Mouse (Mus musculus): ENCODE measurements around the gene Reep6. TPM values are rescaled to one million over a fixed set of nuclear protein-coding genes. Genes with fewer than 3 reads are reported as not detected.

The Reep6 gene
- polyA plus RNA-seq, 1 experiment from 2014 or later, result 7.3 TPM

DNA sequence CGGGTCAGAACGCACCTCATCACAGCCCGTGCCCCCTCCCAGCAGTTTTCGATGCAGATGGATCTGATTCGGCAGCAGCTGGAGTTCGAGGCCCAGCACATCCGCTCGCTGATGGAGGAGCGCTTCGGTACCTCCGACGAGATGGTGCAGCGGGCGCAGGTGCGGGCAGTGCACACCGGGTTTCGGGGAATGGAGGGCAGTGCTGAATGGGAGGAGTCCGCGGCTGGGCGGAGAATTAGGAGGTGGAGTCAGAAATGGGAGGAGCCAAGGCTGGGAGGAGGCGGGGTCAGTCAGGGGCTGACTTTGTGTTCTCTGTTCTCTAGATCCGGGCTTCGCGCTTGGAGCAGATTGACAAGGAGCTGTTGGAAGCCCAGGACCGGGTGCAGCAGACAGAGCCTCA, 24.9 kb upstream of the Reep6 start:
- no peak overlapping the region for H3K27ac ChIP-seq (ENCODE audit: low read depth, low read length)
- no peaks in the 10 kb centered on the region for H3K9me3 ChIP-seq (replicated peaks; ENCODE audit: control insufficient read depth, low read length)
- peak overlapping the region; percentile 30; the same call in 1 of the 2 replicates for H3K4me2 ChIP-seq
- ATAC-seq (replicated peaks; ENCODE audit: insufficient number of reproducible peaks, low FRiP score, low TSS enrichment), result no peak; the same call in 1 of the 2 replicates
- H3K4me1 ChIP-seq (ENCODE audit: control insufficient read depth, insufficient read depth, low read length), result peaks cover 6% of the 10 kb centered on the region; the same call in 1 of the 2 replicates
- WGBS (ENCODE audit: insufficient replicate concordance), result 6% methylated on average over 25 of the region's 25 CpGs
- peaks cover 71% of the 10 kb centered on the region for H3K27me3 ChIP-seq (ENCODE audit: control insufficient read depth, insufficient read depth, low read length)
- H3K4me3 ChIP-seq (ENCODE audit: low read depth, low read length), result peak overlapping the region; percentile 2; the same call in 1 of the 2 replicates
- H3K9ac ChIP-seq (ENCODE audit: low read depth, low read length), result no peak overlapping the region
- no peaks in the 10 kb centered on the region for H3K36me3 ChIP-seq (ENCODE audit: control insufficient read depth, insufficient read depth, low read length)

DNA sequence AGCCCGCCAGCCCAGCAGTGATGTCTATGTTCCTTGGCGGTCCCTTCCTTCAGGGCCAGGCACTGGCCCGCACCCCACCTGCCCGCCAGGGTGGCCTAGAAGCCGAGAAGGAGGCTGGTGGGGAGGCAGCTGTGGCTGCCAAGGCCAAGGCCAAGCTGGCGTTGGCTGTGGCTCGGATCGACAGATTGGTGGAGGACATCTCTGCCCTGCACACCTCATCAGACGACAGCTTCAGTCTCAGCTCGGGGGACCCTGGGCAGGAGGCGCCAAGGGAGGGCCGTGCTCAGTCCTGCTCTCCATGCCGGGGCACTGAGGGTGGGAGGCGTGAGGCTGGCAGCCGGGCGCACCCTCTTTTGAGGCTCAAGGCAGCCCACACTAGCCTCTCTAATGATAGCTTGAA, 18.2 kb upstream of the Reep6 start:
- peaks cover 32% of the 10 kb centered on the region for H3K4me1 ChIP-seq (ENCODE audit: control insufficient read depth, insufficient read depth, low read length)
- no peak overlapping the region for H3K4me2 ChIP-seq
- 65% methylated on average over 16 of the region's 16 CpGs for WGBS (ENCODE audit: insufficient replicate concordance)
- H3K4me3 ChIP-seq (ENCODE audit: low read depth, low read length), result no peak overlapping the region
- no peak for ATAC-seq (replicated peaks; ENCODE audit: insufficient number of reproducible peaks, low FRiP score, low TSS enrichment)
- H3K27me3 ChIP-seq (ENCODE audit: control insufficient read depth, insufficient read depth, low read length), result peaks cover 90% of the 10 kb centered on the region
- H3K27ac ChIP-seq (ENCODE audit: low read depth, low read length), result no peak overlapping the region
- no peaks in the 10 kb centered on the region for H3K9me3 ChIP-seq (replicated peaks; ENCODE audit: control insufficient read depth, low read length)
- H3K36me3 ChIP-seq (ENCODE audit: control insufficient read depth, insufficient read depth, low read length), result no peaks in the 10 kb centered on the region
- no peak overlapping the region for H3K9ac ChIP-seq (ENCODE audit: low read depth, low read length)

- H3K9ac ChIP-seq (ENCODE audit: low read depth, low read length), result no peak overlapping the region
- no peak for ATAC-seq (replicated peaks; ENCODE audit: insufficient number of reproducible peaks, low FRiP score, low TSS enrichment)
These were observed 16.9 kb upstream of the Reep6 start for GRCm38 (mm10) chr10:80312586-80313504.

GRCm38 (mm10) chr10:80313627-80314201, 16.0 kb upstream of the Reep6 start:
- no peaks in the 10 kb centered on the region for H3K9me3 ChIP-seq (replicated peaks; ENCODE audit: control insufficient read depth, low read length)
- H3K4me3 ChIP-seq (ENCODE audit: low read depth, low read length), result no peak overlapping the region
- H3K27ac ChIP-seq (ENCODE audit: low read depth, low read length), result no peak overlapping the region
- ATAC-seq (replicated peaks; ENCODE audit: insufficient number of reproducible peaks, low FRiP score, low TSS enrichment), result no peak
- peaks cover 90% of the 10 kb centered on the region for H3K27me3 ChIP-seq (ENCODE audit: control insufficient read depth, insufficient read depth, low read length)
- H3K4me2 ChIP-seq, result no peak overlapping the region
- WGBS (ENCODE audit: insufficient replicate concordance), result 37% methylated on average over 20 of the region's 20 CpGs
- H3K4me1 ChIP-seq (ENCODE audit: control insufficient read depth, insufficient read depth, low read length), result peaks cover 43% of the 10 kb centered on the region
- peaks cover 3% of the 10 kb centered on the region; the same call in 1 of the 2 replicates for H3K36me3 ChIP-seq (ENCODE audit: control insufficient read depth, insufficient read depth, low read length)
- H3K9ac ChIP-seq (ENCODE audit: low read depth, low read length), result 0 out of 2 replicates have a peak overlapping the region, but pooled peaks have one; percentile 0

More at GRCm38 (mm10) chr10:80312586-80313504, 16.9 kb upstream of the Reep6 start:
- Histone ChIP-seq H3K4me3 (ENCODE audit: low read depth, low read length) (no peak overlapping the region), H3K27me3 (ENCODE audit: control insufficient read depth, insufficient read depth, low read length) (peaks cover 90% of the 10 kb centered on the region), H3K4me1 (ENCODE audit: control insufficient read depth, insufficient read depth, low read length) (peaks cover 43% of the 10 kb centered on the region), H3K27ac (ENCODE audit: low read depth, low read length) (no peak overlapping the region), H3K36me3 (ENCODE audit: control insufficient read depth, insufficient read depth, low read length) (0 out of 2 replicates have a peak, but pooled peaks cover 3% of the 10 kb centered on the region), H3K4me2 (no peak overlapping the region), H3K9me3 (replicated peaks; ENCODE audit: control insufficient read depth, low read length) (no peaks in the 10 kb centered on the region)
- WGBS (ENCODE audit: insufficient replicate concordance), result 56% methylated on average over 54 of the region's 54 CpGs

DNA sequence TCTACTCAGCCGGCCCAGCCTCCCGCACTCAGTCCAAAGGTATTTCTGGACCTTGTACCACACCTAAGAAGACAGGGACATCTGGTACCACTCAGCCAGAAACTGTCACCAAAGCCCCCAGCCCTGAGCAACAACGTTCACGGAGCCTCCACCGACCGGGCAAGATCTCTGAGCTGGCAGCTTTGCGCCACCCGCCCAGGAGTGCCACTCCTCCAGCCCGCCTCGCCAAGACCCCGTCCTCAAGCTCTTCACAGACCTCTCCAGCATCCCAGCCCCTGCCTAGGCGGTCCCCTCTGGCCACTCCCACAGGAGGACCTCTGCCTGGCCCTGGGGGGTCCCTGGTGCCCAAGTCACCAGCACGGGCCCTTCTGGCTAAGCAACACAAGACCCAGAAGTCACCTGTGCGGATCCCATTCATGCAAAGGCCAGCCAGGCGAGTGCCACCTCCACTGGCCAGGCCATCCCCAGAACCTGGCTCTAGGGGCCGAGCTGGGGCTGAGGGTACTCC, 15.2 kb upstream of the Reep6 start:
- H3K4me3 ChIP-seq (ENCODE audit: low read depth, low read length), result no peak overlapping the region
- H3K9me3 ChIP-seq (replicated peaks; ENCODE audit: control insufficient read depth, low read length), result no peaks in the 10 kb centered on the region
- no peak overlapping the region for H3K9ac ChIP-seq (ENCODE audit: low read depth, low read length)
- H3K27me3 ChIP-seq (ENCODE audit: control insufficient read depth, insufficient read depth, low read length), result peaks cover 82% of the 10 kb centered on the region
- no peak overlapping the region for H3K4me2 ChIP-seq
- WGBS (ENCODE audit: insufficient replicate concordance), result 49% methylated on average over 15 of the region's 16 CpGs
- H3K27ac ChIP-seq (ENCODE audit: low read depth, low read length), result no peak overlapping the region
- H3K4me1 ChIP-seq (ENCODE audit: control insufficient read depth, insufficient read depth, low read length), result peaks cover 47% of the 10 kb centered on the region
- no peak for ATAC-seq (replicated peaks; ENCODE audit: insufficient number of reproducible peaks, low FRiP score, low TSS enrichment)
- peaks cover 5% of the 10 kb centered on the region; the same call in 1 of the 2 replicates for H3K36me3 ChIP-seq (ENCODE audit: control insufficient read depth, insufficient read depth, low read length)

DNA sequence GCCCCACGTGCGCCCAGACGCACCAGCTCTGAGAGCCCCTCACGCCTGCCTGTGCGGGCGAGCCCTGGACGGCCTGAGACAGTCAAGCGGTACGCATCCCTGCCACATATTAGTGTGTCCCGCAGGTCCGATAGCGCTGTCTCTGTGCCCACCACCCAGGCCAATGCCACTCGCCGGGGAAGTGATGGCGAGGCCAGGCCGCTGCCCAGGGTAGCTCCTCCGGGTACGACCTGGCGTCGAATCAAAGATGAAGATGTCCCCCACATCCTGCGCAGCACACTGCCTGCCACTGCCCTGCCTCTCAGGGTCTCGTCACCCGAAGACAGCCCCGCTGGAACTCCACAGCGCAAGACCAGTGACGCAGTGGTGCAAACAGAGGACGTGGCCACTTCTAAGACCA, 14.4 kb upstream of the Reep6 start:
- H3K27ac ChIP-seq (ENCODE audit: low read depth, low read length), result no peak overlapping the region
- peaks cover 5% of the 10 kb centered on the region; the same call in 1 of the 2 replicates for H3K36me3 ChIP-seq (ENCODE audit: control insufficient read depth, insufficient read depth, low read length)
- H3K4me2 ChIP-seq, result 0 out of 2 replicates have a peak overlapping the region, but pooled peaks have one; percentile 14
- peaks cover 77% of the 10 kb centered on the region for H3K27me3 ChIP-seq (ENCODE audit: control insufficient read depth, insufficient read depth, low read length)
- no peak overlapping the region for H3K4me3 ChIP-seq (ENCODE audit: low read depth, low read length)
- no peak overlapping the region for H3K9ac ChIP-seq (ENCODE audit: low read depth, low read length)
- no peaks in the 10 kb centered on the region for H3K9me3 ChIP-seq (replicated peaks; ENCODE audit: control insufficient read depth, low read length)
- no peak for ATAC-seq (replicated peaks; ENCODE audit: insufficient number of reproducible peaks, low FRiP score, low TSS enrichment)
- H3K4me1 ChIP-seq (ENCODE audit: control insufficient read depth, insufficient read depth, low read length), result peaks cover 48% of the 10 kb centered on the region
- WGBS (ENCODE audit: insufficient replicate concordance), result 44% methylated on average over 27 of the region's 27 CpGs

- 17% methylated on average over 11 of the region's 11 CpGs for WGBS (ENCODE audit: insufficient replicate concordance)
- Histone ChIP-seq H3K4me2 (peak overlapping the region; percentile 40), H3K9ac (ENCODE audit: low read depth, low read length) (peak overlapping the region; percentile 50; the same call in 1 of the 2 replicates), H3K27me3 (ENCODE audit: control insufficient read depth, insufficient read depth, low read length) (peaks cover 66% of the 10 kb centered on the region), H3K9me3 (replicated peaks; ENCODE audit: control insufficient read depth, low read length) (no peaks in the 10 kb centered on the region), H3K4me1 (ENCODE audit: control insufficient read depth, insufficient read depth, low read length) (peaks cover 48% of the 10 kb centered on the region), H3K36me3 (ENCODE audit: control insufficient read depth, insufficient read depth, low read length) (peaks cover 5% of the 10 kb centered on the region; the same call in 1 of the 2 replicates), H3K27ac (ENCODE audit: low read depth, low read length) (no peak overlapping the region), H3K4me3 (ENCODE audit: low read depth, low read length) (peak overlapping the region; percentile 14; the same call in 1 of the 2 replicates)
- ATAC-seq (replicated peaks; ENCODE audit: insufficient number of reproducible peaks, low FRiP score, low TSS enrichment), result no peak
These were observed 13.4 kb upstream of the Reep6 start for GRCm38 (mm10) chr10:80316359-80316781.

DNA sequence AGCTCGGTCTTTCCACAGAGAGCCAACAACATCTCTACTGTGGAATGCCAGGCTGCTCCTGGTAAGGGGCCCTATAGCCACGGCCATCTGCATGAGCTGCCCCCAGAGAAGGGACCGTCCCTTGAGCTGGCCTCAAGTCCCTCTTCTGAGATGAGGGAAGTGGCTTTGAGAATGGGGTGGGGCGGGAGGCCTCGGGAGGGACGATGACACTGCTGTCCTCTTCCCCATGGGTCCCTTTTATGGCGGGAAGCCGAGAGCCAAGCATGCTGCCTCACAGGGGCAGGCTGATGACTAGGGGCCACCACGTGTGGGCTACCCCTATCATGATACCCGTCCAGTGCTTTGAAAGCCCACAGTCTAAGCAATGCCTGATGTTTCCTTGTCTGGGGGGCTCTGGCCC, 12.7 kb upstream of the Reep6 start:
- Histone ChIP-seq H3K36me3 (ENCODE audit: control insufficient read depth, insufficient read depth, low read length) (peaks cover 5% of the 10 kb centered on the region; the same call in 1 of the 2 replicates), H3K27me3 (ENCODE audit: control insufficient read depth, insufficient read depth, low read length) (peaks cover 60% of the 10 kb centered on the region), H3K9ac (ENCODE audit: low read depth, low read length) (0 out of 2 replicates have a peak overlapping the region, but pooled peaks have one; percentile 50), H3K9me3 (replicated peaks; ENCODE audit: control insufficient read depth, low read length) (no peaks in the 10 kb centered on the region), H3K4me3 (ENCODE audit: low read depth, low read length) (no peak overlapping the region; the same call in 1 of the 2 replicates), H3K4me1 (ENCODE audit: control insufficient read depth, insufficient read depth, low read length) (peaks cover 48% of the 10 kb centered on the region), H3K27ac (ENCODE audit: low read depth, low read length) (no peak overlapping the region), H3K4me2 (peak overlapping the region; percentile 40)
- 51% methylated on average over 10 of the region's 10 CpGs for WGBS (ENCODE audit: insufficient replicate concordance)
- no peak for ATAC-seq (replicated peaks; ENCODE audit: insufficient number of reproducible peaks, low FRiP score, low TSS enrichment)

Measured in heart, embryonic 11.5 days (tissue).